Comparison of ENCODE assay signal across 23 mouse cellular contexts in genomic region chr17:25218967-25219366, GRCm38 (mm10). TPM values are rescaled to one million over a fixed set of nuclear protein-coding genes. Genes with fewer than 3 reads are reported as not detected.
DNase-seq lines count a peak whose midpoint lies in the region; ATAC-seq and TF ChIP-seq lines count a peak whose summit lies in the region.
"Had no signal": no experiment of that assay in that cellular context is flagged by ENCODE, and none has a peak within 500 bp of the region (broad histone marks: within the 10 kb centered on the region; RNA-seq: fewer than 3 reads in every experiment).

No protein-coding gene starts in this region.

- peak; percentile 45 to 51 for DNase-seq in cerebellum, adult 18-20 months
- DNase-seq in cerebellum, postnatal 4 days (ENCODE audit: low spot score in 2 of 2), result no peak
- no peak for DNase-seq in heart, adult 8-10 months (ENCODE audit: low spot score)
- no peak for DNase-seq in thymus, adult 2 months
- DNase-seq in thymus, postnatal 10 days (ENCODE audit: low spot score in 2 of 2), result no peak
- peak; percentile 68 for DNase-seq in brain, adult 2 months (ENCODE audit: low read depth, low spot score)
- no peak for DNase-seq in right cerebral cortex, postnatal 25 days
- DNase-seq: adrenal gland, adult 8-10 months; cerebellum, adult 11 months; embryo, embryonic 11 days; gastrocnemius, adult 2 months; gastrocnemius, postnatal 36 days; heart, adult 2 months; heart, postnatal 36 days; kidney, adult 11 months had no signal

- 0 out of 2 replicates have a peak, but pooled peaks cover 3% of the 10 kb centered on the region for H3K4me1 ChIP-seq in heart, embryonic 16.5 days (ENCODE audit: control insufficient read depth, insufficient read depth, low read length)
- peaks cover 55% of the 10 kb centered on the region for H3K4me1 ChIP-seq in thymus, adult 2 months (replicated peaks; ENCODE audit: control insufficient read depth, insufficient read depth, low read length)

- H3K4me2 ChIP-seq in heart, embryonic 16.5 days (ENCODE audit: low read depth, low read length), result no peak overlapping the region
- H3K4me2 ChIP-seq: embryonic facial prominence, embryonic 15.5 days; heart, embryonic 12.5 days had no signal

- no peak for TF ChIP-seq CTCF in thymus, adult 2 months (IDR thresholded peaks at IDR 0.05; ENCODE audit: borderline replicate concordance, control insufficient read depth, extremely low read depth, insufficient read depth, low read length, poor library complexity)

- H3K27ac ChIP-seq in heart, embryonic 16.5 days (ENCODE audit: low read length), result peak overlapping the region; percentile 21; the same call in 1 of the 2 replicates
- H3K27ac ChIP-seq in thymus, adult 2 months (ENCODE audit: control insufficient read depth, insufficient read depth, low read length), result peak overlapping the region; percentile 63
- H3K27ac ChIP-seq: embryonic facial prominence, embryonic 15.5 days; forebrain, embryonic 10.5 days; gastrocnemius, adult 2 months; heart, adult 2 months; hindbrain, postnatal 0 days had no signal

- 83% methylated on average over 9 of the region's 9 CpGs for WGBS in heart, embryonic 16.5 days
- WGBS in thymus, adult 2 months, result 69% methylated on average over 9 of the region's 9 CpGs

- H3K36me3 ChIP-seq in heart, embryonic 16.5 days (ENCODE audit: control insufficient read depth, insufficient read depth), result peaks cover 9% of the 10 kb centered on the region; the same call in 1 of the 2 replicates
- H3K36me3 ChIP-seq in thymus, adult 2 months (ENCODE audit: control insufficient read depth, insufficient read depth, low read length), result peaks cover 17% of the 10 kb centered on the region

- H3K4me3 ChIP-seq in heart, embryonic 16.5 days (ENCODE audit: low read length), result no peak overlapping the region
- no peak overlapping the region for H3K4me3 ChIP-seq in thymus, adult 2 months (ENCODE audit: control insufficient read depth, insufficient read depth, low read length)
- H3K4me3 ChIP-seq: embryonic facial prominence, embryonic 15.5 days; erythroblast, embryonic 14.5 days; forebrain, embryonic 10.5 days; gastrocnemius, adult 2 months; heart, adult 2 months; heart, embryonic 12.5 days had no signal

- ATAC-seq in heart, embryonic 16.5 days (replicated peaks; ENCODE audit: extremely low read depth, insufficient read depth, low FRiP score), result no peak
- ATAC-seq: forebrain, embryonic 14.5 days; hindbrain, postnatal 0 days had no signal

- no peaks in the 10 kb centered on the region for H3K27me3 ChIP-seq in heart, embryonic 16.5 days (ENCODE audit: control insufficient read depth, insufficient read depth, low read length)
- no peaks in the 10 kb centered on the region for H3K27me3 ChIP-seq in thymus, adult 2 months (ENCODE audit: control insufficient read depth, insufficient read depth, low read length)
- H3K27me3 ChIP-seq: CH12.LX; embryonic facial prominence, embryonic 15.5 days; heart, embryonic 12.5 days had no signal

- no peak overlapping the region for H3K9ac ChIP-seq in heart, embryonic 16.5 days (ENCODE audit: low read length)
- H3K9ac ChIP-seq: embryonic facial prominence, embryonic 15.5 days; heart, embryonic 12.5 days had no signal

- no peak for TF ChIP-seq POLR2A in thymus, adult 2 months (IDR thresholded peaks at IDR 0.05; ENCODE audit: control insufficient read depth, extremely low read depth, insufficient read depth, low read length, poor library complexity)

- H3K9me3 ChIP-seq in heart, embryonic 16.5 days (replicated peaks; ENCODE audit: control insufficient read depth, low read length), result no peaks in the 10 kb centered on the region
- H3K9me3 ChIP-seq: embryonic facial prominence, embryonic 15.5 days; forebrain, embryonic 10.5 days; heart, embryonic 12.5 days had no signal

RNA-seq across cellular contexts. Expression of gene Gnptg, which starts 21.0 kb away (rescaled TPM):
- polyA plus RNA-seq in heart, embryonic 16.5 days (2015; fragmentation: Nextera tagmentation; extraction: Ambion mirVana), result 23.8 and 25.7 TPM in 2 replicates
- 10 to 100 TPM; 11.6 to 17.1 (median 14.5) TPM for total RNA-seq in heart, adult 8-10 months (2022)
- polyA plus RNA-seq in thymus, adult 2 months (2012; rRNA removed), result 39.8 and 47.7 TPM in 2 replicates

RNA-seq across cellular contexts. Expression of gene Tsr3, which starts 21.0 kb away (rescaled TPM):
- 26.9 and 31.0 TPM in 2 replicates for polyA plus RNA-seq in heart, embryonic 16.5 days (2015; fragmentation: Nextera tagmentation; extraction: Ambion mirVana)
- total RNA-seq in heart, adult 8-10 months (2022), result 10 to 100 TPM in 1 of 4 experiments, 1 to 10 TPM in 3; 6.2 to 10.5 (median 8.2) TPM
- polyA plus RNA-seq in thymus, adult 2 months (2012; rRNA removed), result 38.0 and 40.9 TPM in 2 replicates

RNA-seq across cellular contexts. Expression of gene Unkl, which starts 30.8 kb away (rescaled TPM):
- 5.4 and 6.1 TPM in 2 replicates for polyA plus RNA-seq in heart, embryonic 16.5 days (2015; fragmentation: Nextera tagmentation; extraction: Ambion mirVana)
- 10 to 100 TPM in 1 of 4 experiments, 1 to 10 TPM in 3; 7.0 to 11.2 (median 7.9) TPM for total RNA-seq in heart, adult 8-10 months (2022)
- polyA plus RNA-seq in thymus, adult 2 months (2012; rRNA removed), result 60.1 and 64.6 TPM in 2 replicates

RNA-seq across cellular contexts. Expression of gene BC003965, which starts 34.6 kb away (rescaled TPM):
- 27.0 and 29.6 TPM in 2 replicates for polyA plus RNA-seq in heart, embryonic 16.5 days (2015; fragmentation: Nextera tagmentation; extraction: Ambion mirVana)
- 10 to 100 TPM; 21.6 to 25.9 (median 22.5) TPM for total RNA-seq in heart, adult 8-10 months (2022)
- 17.8 and 18.8 TPM in 2 replicates for polyA plus RNA-seq in thymus, adult 2 months (2012; rRNA removed)

RNA-seq across cellular contexts. Expression of gene Baiap3, which starts 37.2 kb away (rescaled TPM):
- polyA plus RNA-seq in heart, embryonic 16.5 days (2015; fragmentation: Nextera tagmentation; extraction: Ambion mirVana), result 1.4 and 2.5 TPM in 2 replicates
- 1 to 10 TPM in 1 of 4 experiments, under 1 TPM in 3; 0.52 to 1.5 (median 0.73) TPM for total RNA-seq in heart, adult 8-10 months (2022)
- 56.5 and 60.9 TPM in 2 replicates for polyA plus RNA-seq in thymus, adult 2 months (2012; rRNA removed)
- total RNA-seq: gastrocnemius, postnatal 36 days had no signal
- polyA plus RNA-seq: erythroblast, embryonic 14.5 days had no signal

Comparison
In these comparisons a context has a peak if more than half of its experiments do, and no peak if none do; other contexts are left out.
1. DNase-seq: peak in cerebellum, adult 18-20 months (2 of 2) and brain, adult 2 months (single experiment); none in cerebellum, postnatal 4 days (0 of 2), heart, adult 8-10 months (single experiment), thymus, adult 2 months (single experiment), thymus, postnatal 10 days (0 of 2) and right cerebral cortex, postnatal 25 days (single experiment).